Mouse (Mus musculus) adipocyte (in vitro differentiated cells): ENCODE data around the gene Tbck.

ENCODE experiments used
- DNase-seq: peaks from one replicate; pipeline ENCODE4 v3.0.0-alpha.2; 2016; ENCODE audit warnings: low spot score

Tbck gene

GRCm38 (mm10) chr3:132683447-132684230 is at the start of gene Tbck:
Gene Tbck, plus strand, starts transcription at chr3:132684144.
- peak; percentile 95 for DNase-seq

DNA sequence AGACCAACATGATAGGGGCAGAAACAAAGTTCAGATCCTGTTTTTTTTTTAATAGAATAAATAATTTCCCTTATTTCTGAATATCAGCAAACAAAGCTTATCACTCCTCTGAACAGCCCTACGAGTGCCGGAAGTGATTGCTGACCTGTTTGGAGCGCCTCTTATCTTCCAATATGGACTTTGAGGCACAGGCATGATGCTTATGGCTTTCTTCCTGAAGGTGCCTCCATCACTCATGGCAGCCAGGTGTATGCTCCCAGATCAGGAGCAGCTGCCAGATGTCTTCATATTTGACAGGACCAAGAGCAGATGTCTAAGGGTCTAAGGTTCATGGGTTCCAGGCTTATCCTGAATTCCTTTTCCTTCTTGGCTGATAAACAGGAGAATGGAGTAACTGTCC is 46.9 kb upstream of the Tbck start:
- no peak for DNase-seq

DNA sequence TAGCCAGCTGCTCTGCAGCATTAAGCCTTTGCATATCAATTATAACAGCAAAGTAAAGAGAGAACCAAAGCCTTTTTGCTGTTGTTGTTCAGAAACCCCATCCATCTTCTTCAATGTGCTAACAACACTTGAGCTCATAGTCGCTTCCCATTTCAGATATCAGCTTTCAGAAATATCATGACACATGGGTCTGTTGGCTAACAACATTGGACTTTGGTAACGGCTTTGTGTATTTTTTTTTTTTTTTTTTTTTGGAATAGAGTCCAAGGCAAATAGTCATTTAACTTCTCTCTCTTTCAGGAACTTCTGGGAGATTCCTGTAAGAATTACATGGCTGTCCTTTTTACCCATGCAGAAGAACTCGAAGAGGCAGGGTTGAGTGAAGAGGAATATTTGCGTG is 39.9 kb upstream of the Tbck start:
- peak; percentile 46 for DNase-seq

DNA sequence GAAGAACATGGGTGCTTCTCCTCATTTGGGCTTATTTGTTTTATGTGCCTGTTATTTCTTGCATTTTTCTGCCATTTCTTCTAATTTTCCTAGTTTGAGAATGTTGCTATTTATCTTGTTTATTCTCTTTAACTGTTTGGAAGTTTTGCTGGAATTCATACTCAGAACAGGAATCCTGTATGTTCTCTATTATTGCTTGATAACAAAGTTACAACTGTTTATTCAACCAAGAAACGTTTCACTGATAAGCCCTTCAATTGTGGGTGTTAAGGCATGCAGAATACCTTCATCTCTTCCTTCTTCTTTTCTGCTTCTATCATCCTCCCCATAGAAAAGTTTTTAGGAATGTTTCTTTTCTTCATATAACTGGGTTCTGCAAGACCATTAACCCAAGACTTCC is 37.1 kb upstream of the Tbck start:
- DNase-seq, result no peak

- no peak for DNase-seq
Measured at GRCm38 (mm10) chr3:132649368-132649767, 34.6 kb upstream of the Tbck start.

DNA sequence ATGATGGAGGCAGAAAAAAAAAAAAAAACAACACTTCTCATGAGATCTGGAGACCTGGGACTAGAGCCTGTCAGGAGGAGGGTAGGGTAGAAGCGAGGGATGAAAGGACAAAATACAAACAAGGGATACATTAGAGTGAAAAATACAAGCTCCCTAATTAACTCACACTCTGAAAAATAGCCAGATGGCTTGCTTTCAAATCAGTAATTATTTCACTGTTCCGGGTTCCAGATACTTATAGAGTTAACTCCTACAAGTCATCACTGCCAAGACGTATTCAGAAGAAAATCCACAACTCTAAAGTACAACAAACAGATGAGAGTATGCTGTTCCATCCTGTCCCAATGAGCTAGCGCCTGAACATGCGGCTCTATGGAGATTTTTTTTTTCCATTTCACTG is 33.8 kb upstream of the Tbck start:
- no peak for DNase-seq

DNA sequence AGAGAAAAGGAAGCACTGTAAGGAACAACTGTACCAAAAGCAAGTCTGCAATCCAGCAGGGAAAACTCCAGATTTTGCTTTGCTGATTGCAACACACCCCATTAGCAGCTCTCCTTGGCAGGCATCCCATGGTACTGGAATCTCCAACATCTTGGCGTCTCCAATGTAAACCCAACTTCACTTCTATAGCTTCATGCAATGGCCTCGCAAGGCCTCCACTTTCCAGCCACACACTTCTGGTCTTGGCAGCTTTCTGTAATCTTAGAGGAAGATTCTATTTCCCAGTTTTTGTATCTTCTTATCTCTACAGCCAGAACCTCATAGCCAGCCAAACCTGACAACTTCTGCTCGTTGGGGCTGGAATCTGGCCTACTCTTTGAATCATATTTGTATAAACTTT is 32.2 kb upstream of the Tbck start:
- DNase-seq, result peak; percentile 90

DNA sequence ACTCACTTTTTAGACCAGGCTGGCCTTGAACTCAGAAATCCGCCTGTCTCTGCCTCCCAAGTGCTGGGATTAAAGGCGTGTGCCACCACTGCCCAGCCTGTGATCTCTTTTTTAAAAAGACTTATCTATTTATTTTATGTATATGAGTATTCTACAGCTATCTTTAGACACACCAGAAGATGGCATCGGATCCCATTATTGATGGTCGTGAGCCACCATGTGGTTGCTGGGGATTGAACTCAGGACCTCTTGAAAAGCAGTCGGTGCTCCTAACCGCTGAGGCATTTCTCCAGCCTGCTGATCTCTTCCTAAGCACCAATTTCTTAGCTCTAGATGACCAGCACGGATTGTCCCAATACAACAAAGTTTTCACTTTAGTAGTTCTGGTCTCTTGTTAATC is 30.0 kb upstream of the Tbck start:
- DNase-seq, result no peak

DNA sequence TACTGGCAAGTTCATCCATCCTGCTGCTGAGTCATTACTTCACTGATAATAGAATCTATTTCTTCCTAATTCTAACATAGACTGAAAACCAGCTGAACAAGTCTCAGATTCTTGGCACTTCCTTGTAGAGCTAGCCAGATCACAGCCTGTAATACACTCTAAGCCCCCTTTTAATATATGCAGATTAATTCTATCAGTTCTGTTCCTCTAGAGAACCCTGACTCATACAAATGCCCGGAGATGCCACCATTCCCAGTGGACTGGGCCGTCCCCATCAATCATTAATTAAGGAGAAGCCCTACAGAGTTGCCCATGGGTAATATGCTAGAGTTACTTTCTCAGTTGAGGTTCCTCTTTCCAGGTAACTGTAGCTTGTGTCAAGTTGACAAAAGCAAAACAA is 28.0 kb upstream of the Tbck start:
- DNase-seq, result no peak

DNA sequence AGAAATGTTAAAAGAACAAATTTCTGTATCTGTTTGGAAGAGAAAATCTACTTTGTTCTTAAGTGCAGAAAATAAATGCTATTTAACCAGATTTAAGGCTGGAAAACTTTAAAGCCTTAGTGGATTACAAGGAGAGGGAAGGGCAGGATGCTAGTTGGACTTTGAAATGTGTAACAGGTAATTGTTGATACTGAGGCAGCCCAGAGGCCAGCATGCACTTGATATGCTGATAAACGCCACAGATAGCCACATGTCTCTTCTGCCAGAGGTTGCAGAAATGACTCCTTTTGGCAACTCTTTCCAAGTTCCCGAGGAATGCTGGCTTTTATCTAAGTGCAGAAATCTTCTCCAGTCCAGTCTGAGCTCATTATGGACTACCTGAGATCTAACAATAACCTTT is 6.5 kb upstream of the Tbck start:
- DNase-seq, result no peak

DNA sequence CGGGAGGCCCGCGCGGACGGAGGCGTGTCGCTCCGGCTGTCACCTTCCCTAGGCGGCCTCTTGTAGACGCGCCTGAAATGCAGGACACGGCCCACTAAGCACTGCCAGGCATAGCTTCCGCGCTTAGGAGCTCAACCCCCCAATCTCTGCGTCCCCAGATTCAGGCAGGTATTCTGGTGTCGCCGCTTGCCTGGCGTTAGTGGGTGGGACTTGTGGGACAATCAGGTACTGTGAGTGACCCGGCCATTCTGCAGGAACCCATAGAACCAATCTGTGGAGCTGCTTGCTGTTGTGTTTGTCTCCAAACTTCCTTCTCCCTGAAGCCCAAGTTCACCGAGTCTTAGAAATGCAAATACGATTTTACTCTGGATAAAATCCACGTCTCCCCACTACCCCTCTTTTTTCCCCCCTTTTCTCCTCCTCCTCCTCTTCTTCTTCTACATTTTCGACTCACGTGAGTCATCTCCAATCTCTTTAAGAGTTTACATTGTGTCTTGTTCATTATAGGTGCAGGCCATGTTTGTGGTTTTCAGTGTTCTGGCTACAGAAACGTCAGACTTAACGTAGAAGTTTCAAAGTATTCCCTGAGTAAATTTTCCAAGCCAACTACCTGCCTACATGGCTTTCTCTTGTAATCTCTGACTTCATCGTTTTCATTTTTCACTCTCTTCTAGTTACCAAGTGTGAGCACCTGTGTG is 436 bp downstream of the Tbck start, which contains the start of gene Aimp1:
TSS of gene Aimp1 (minus strand) at position 140 of the 698 bp plus-strand sequence.
- no peak for DNase-seq

GRCm38 (mm10) chr3:132701368-132701767 is 17.4 kb downstream of the Tbck start:
- DNase-seq, result peak; percentile 68

DNA sequence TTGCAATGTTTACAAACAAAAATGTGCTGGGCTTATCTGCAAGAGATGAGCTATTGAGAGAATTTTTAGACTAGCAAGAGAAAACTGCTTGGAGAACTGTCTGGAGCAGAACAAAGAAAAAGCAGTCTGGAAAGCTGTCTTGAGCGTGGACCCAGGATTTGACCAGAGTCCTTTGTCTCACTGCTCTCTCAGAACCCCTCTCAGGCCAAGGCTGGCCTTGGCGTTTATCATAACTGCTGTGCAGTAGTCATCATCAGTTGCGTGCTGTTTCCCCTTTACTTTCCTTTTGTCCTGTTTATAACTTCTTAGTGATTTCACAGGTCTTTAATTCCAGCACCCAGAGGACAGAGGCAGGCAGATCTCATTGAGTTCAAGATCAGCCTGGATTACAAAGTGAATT is 20.3 kb downstream of the Tbck start:
- no peak for DNase-seq

DNA sequence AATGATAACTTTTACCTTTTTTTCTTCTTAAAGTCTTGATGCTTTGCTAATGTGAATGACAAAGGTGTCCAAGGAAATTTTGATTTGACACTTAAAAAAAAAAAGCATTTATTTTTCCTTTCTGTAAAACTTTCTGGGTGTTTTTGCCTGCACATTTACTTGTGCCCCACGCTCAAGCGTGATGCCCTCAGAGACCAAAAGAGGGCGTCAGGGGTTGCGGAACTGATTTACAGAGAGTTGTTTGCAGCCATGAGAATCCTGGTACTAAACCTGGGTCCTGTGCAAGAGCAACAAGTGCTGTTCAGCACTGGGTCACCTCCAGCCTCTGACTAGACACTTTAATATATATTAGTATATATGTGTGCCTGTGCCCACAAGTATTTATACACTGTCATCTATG is 23.0 kb downstream of the Tbck start:
- no peak for DNase-seq

DNA sequence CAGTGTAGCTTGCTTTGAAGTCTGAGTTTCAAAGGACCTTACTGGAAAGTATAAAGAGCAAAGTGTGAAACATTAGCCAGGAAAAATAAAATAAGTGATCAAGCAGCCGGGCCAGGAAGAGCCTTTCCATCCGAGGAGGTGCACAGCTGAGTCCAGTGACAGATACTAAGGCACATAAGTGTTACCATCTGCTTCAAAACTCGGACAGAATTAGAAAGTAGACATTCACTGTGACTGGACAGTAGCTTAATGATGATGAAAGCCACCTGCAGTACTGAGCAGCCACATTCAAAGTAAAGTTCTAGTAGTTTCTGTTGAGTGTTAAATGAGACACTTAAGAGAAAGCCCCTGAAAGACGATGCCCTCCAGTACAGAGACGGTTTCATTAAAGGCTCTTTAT is 30.0 kb downstream of the Tbck start:
- no peak for DNase-seq

DNA sequence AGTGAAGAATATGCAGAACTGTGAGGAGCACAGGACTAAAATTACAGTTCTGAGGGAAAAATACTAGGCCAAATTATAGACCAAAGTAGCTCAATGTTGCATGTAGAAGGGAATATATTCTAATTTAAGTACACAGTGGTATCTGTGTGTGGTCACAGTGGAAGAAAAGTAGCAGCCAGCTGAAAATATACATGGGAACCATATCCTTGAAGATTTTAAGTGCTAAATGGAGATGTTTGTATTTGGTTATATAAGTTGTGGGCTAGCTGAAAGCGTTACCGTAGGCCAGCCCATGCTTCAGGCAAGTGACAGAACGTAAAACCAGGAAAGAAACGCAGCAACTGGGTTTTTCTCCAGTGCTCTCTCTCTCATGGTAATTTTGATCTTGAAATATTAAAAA is 33.4 kb downstream of the Tbck start:
- no peak for DNase-seq

DNA sequence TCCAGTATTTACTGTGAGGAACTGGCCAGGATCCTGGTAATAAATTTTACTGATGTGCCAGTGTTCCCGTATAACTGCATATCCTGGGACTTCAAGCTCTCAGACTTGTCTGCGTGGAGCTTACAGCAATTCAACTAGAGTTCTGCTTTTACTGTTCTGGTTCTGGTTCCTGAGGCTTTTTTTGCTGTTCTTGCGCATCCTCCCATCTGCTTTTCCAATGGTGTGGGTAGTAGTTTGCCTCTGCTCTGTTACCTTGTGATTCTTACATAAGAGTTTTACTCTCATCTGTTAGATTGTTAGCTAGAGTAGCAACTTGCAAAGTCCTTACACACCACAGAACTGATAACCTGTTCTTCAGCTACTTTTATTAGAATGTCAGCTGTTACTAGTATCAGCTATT is 40.4 kb downstream of the Tbck start:
- DNase-seq, result no peak

DNA sequence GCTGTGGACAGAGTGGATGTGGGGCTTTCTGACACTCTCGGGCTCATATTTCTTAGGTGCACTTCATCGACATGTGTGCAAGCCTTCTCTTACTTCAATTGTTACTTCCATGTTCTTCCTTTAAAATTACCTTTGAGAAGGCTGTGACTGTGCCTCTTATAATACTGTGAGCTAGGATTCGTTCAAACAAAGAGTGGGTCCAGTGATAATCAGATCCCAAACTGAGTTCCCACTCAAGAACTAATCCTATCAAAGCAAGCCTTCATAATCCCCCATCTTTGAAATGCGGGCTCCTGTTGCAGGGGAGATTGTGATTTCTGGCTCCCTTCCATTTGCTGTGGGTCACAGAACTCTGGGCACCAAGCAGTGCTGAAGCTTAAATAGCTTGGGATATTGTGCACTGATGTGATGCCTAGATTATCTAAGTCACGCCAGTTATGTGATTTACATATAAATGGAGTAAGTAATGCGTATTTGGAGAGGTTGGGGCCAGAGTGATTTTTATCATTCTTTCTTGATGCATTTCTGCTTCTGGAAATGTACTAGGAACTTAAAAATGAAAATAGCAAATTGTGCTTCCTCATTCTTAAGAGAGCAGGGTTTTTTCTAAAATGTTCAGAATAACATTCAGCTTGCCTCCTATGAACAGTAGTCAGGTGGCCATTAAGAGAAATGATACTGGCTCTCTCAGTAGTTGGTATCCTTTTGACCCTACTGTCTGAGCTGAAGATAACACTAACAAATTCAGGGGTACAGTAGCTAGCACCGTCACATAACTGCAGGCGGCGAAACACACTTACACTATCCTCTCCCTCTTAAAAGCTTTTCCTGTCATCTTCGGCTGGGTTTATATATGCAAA is 60.6 kb downstream of the Tbck start:
- DNase-seq, result no peak

DNA sequence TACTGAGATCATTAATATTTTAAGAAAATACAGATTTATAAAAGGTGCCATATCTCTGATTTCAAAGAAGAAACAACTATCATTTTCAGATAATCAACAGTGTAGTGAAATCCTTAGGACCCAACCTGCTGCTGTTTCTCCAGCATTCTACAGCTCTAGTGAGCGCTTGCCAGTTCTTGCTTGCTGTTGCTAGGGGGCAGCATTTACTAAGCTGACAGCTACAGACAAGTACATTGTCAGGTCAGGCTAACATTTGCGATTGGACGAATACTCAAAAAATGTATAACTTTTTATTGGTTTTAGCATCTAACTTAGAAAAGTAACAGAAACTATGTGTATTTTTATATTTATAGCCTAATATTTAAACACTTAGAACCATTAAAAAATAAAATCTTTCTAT is 63.1 kb downstream of the Tbck start:
- peak; percentile 74 for DNase-seq

- DNase-seq, result no peak
Measured at GRCm38 (mm10) chr3:132747766-132748165, 63.8 kb downstream of the Tbck start.

GRCm38 (mm10) chr3:132748750-132749149 is 64.8 kb downstream of the Tbck start:
- no peak for DNase-seq

DNA sequence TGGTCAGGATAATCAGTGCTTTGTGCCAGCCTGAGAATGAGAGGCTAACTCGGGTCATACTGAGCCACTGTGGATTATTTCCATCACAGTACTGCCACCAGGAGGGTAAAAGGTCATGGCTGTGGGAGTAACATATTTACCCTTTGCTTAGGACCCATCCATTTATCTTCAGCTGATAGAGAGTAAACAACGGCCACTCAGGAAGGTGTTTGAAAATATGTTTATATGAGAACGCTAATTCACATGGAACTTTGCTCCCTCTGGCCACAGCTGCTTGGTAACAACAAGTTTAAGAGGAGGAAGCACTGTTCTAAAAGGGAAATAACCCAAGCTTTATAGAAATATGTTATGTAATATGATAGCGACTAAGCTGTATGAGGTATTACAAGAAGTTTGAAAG is 68.8 kb downstream of the Tbck start:
- no peak for DNase-seq

DNA sequence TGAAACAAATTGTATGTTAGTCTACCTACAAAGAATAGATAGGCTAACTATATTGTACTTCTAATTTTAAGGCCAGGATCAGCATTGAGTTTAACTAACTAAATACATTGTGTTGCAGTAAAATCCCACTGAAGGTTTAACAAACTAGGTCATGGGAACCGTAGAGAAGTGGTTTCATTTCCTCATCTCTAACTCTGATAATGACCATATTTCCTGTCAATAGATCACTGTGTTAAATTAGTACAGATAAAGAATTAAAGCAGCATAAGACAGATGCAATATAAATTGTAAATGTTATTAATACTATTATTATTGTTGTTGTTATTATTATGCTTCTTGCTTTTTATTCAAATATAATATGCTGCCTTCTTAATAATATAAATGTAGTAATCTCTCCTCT is 72.3 kb downstream of the Tbck start:
- DNase-seq, result no peak
